Mouse (Mus musculus) stomach, postnatal 0 days (tissue): ENCODE measurements at regions not wholly inside any gene's neighbourhood (a gene's known extent, or its start where the extent isn't known, plus 50 kb on each side); places are given as distances from the start of the nearest gene placed in this dataset.
A peak's percentile ranks its signal among the peaks of the same experiment; 100 is the strongest.

Experiments
- CTCF ChIP-seq: IDR thresholded peaks from 2 replicates; pipeline ENCODE4 v1.5.1; 2016; ENCODE audit warnings: antibody characterized with exemption, low read depth, mild to moderate bottlenecking, moderate library complexity
- EP300 ChIP-seq: optimal IDR thresholded peaks from 2 replicates; pipeline ENCODE3; 2016; ENCODE audit warnings: antibody characterized with exemption

DNA sequence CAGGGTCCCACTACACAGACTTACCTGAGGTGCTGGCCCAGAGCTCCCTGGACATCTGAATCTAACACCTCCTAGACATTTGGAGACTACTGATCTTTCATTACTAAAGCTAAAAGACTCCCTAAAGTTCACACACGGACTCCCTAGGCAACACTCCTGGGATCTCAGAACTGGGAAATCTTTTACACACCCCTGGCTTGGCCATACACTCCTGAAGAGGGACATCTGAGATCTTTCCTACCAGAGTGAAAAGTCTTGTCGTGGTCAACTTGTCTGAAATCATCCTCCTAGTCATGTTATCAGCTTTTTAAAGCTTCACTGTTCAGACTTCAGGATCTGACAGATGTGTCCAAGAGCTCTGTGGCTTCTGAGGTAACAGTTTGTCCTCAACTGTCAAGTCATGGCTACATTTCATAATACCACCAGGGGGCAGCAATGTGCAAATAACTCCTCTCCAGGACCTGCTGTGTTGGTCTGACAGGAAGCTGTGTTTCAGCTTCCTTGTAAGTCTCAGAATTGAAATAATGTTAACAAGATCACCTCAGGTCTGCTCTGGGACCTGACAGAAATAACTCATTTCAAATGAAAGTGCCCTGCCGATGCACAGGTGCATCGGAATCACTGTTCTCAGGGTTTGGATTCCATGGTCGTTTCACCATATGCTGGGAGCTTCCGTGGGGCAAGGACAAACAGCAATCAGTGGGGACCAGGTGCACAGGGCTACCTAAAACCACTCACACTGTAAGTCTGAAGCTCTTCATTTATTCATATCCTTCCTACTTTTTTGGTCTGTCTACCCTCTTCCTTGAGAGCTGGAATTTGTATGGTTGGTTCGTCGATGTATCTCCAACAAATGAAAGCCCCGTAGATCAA, 92.3 kb upstream of the C1qtnf7 start:
- TF ChIP-seq CTCF: peak; percentile 94
- TF ChIP-seq EP300: no peak
